ENCODE assay signal across 17 mouse cellular contexts in the genomic region with DNA sequence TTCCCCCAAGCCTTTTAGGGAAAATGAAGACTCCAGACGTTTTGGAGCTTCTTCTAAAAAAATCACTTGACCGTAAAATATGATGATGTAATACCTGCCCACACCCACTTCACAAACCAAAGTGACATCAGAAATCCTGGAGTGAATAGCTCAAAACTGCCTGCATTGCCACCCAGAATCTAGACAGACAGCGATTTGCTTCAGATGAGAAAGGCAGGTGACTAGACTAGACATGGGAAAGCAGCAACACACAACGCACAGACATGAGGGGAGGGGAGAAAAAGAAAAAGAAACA. TPM values are rescaled to one million over a fixed set of nuclear protein-coding genes. Genes with fewer than 3 reads are reported as not detected.
DNase-seq lines count a peak whose midpoint lies in the region; ATAC-seq lines count a peak whose summit lies in the region.
"Had no signal": no experiment of that assay in that cellular context is flagged by ENCODE, and none has a peak within 500 bp of the region (broad histone marks: within the 10 kb centered on the region; RNA-seq: fewer than 3 reads in every experiment).

No protein-coding gene starts in this region.

- no peaks in the 10 kb centered on the region for H3K36me3 ChIP-seq in midbrain, embryonic 12.5 days
- no peaks in the 10 kb centered on the region; the same call in 1 of the 2 replicates for H3K36me3 ChIP-seq in midbrain, embryonic 10.5 days
- no peaks in the 10 kb centered on the region for H3K36me3 ChIP-seq in hindbrain, embryonic 14.5 days (replicated peaks; ENCODE audit: control insufficient read depth, insufficient read depth)
- no peaks in the 10 kb centered on the region for H3K36me3 ChIP-seq in neural tube, embryonic 14.5 days (ENCODE audit: control insufficient read depth, insufficient read depth, low read length)
- H3K36me3 ChIP-seq in kidney, embryonic 16.5 days (ENCODE audit: insufficient read depth, low read length) = no peaks in the 10 kb centered on the region
- H3K36me3 ChIP-seq: heart, embryonic 15.5 days had no signal

- H3K9me3 ChIP-seq in midbrain, embryonic 12.5 days = no peaks in the 10 kb centered on the region
- H3K9me3 ChIP-seq in midbrain, embryonic 10.5 days (replicated peaks) = no peaks in the 10 kb centered on the region
- H3K9me3 ChIP-seq in hindbrain, embryonic 14.5 days (ENCODE audit: control insufficient read depth, low read length) = no peaks in the 10 kb centered on the region
- H3K9me3 ChIP-seq in neural tube, embryonic 14.5 days (ENCODE audit: control insufficient read depth, low read length) = no peaks in the 10 kb centered on the region
- no peaks in the 10 kb centered on the region for H3K9me3 ChIP-seq in kidney, embryonic 16.5 days (ENCODE audit: low read length)
- H3K9me3 ChIP-seq: heart, embryonic 15.5 days had no signal

- H3K27me3 ChIP-seq in midbrain, embryonic 12.5 days = no peaks in the 10 kb centered on the region
- H3K27me3 ChIP-seq in midbrain, embryonic 10.5 days (ENCODE audit: low read depth, poor library complexity, severe bottlenecking) = no peaks in the 10 kb centered on the region
- H3K27me3 ChIP-seq in hindbrain, embryonic 14.5 days (ENCODE audit: control insufficient read depth, insufficient read depth, low read length) = no peaks in the 10 kb centered on the region
- H3K27me3 ChIP-seq in neural tube, embryonic 14.5 days (ENCODE audit: control insufficient read depth, insufficient read depth, low read length) = no peaks in the 10 kb centered on the region
- H3K27me3 ChIP-seq in kidney, embryonic 16.5 days (ENCODE audit: insufficient read depth, low read length) = no peaks in the 10 kb centered on the region
- H3K27me3 ChIP-seq: heart, embryonic 15.5 days had no signal

- no peak overlapping the region for H3K4me3 ChIP-seq in midbrain, embryonic 12.5 days
- no peak overlapping the region for H3K4me3 ChIP-seq in midbrain, embryonic 10.5 days
- no peak overlapping the region for H3K4me3 ChIP-seq in hindbrain, embryonic 14.5 days (replicated peaks; ENCODE audit: low read length)
- no peak overlapping the region for H3K4me3 ChIP-seq in neural tube, embryonic 14.5 days (ENCODE audit: low read depth, low read length)
- no peak overlapping the region for H3K4me3 ChIP-seq in kidney, embryonic 16.5 days (ENCODE audit: low read length)
- H3K4me3 ChIP-seq: heart, embryonic 15.5 days had no signal

- H3K27ac ChIP-seq in midbrain, embryonic 12.5 days (replicated peaks) = peak overlapping the region; percentile 60; the same call in 1 of the 2 replicates
- no peak overlapping the region for H3K27ac ChIP-seq in midbrain, embryonic 10.5 days (replicated peaks)
- peak overlapping the region; percentile 70; the same call in 1 of the 2 replicates for H3K27ac ChIP-seq in hindbrain, embryonic 14.5 days
- peak overlapping the region; percentile 74 for H3K27ac ChIP-seq in neural tube, embryonic 14.5 days (ENCODE audit: low read depth, low read length)
- H3K27ac ChIP-seq in kidney, embryonic 16.5 days (ENCODE audit: low read length) = no peak overlapping the region
- H3K27ac ChIP-seq: heart, embryonic 15.5 days; kidney, postnatal 0 days; macrophage had no signal

- ATAC-seq in frontal cortex, adult (ENCODE audit: low TSS enrichment) = peak; percentile 25; the same call in 1 of the 2 replicates
- no peak for ATAC-seq in midbrain, embryonic 12.5 days (ENCODE audit: low FRiP score, low read depth)
- ATAC-seq in hindbrain, embryonic 14.5 days (ENCODE audit: low FRiP score) = no peak
- no peak for ATAC-seq in neural tube, embryonic 14.5 days (ENCODE audit: low read depth)
- ATAC-seq in kidney, embryonic 16.5 days (ENCODE audit: low FRiP score, low TSS enrichment) = no peak
- ATAC-seq: inflammation-experienced regulatory T-cells, adult 6 months had no signal

- peaks cover 17% of the 10 kb centered on the region for H3K4me1 ChIP-seq in midbrain, embryonic 12.5 days
- H3K4me1 ChIP-seq in midbrain, embryonic 10.5 days = peaks cover 10% of the 10 kb centered on the region
- H3K4me1 ChIP-seq in hindbrain, embryonic 14.5 days (replicated peaks; ENCODE audit: control insufficient read depth, insufficient read depth, low read length) = peaks cover 8% of the 10 kb centered on the region
- peaks cover 11% of the 10 kb centered on the region; the same call in 1 of the 2 replicates for H3K4me1 ChIP-seq in neural tube, embryonic 14.5 days (ENCODE audit: control insufficient read depth, insufficient read depth, low read length)
- peaks cover 14% of the 10 kb centered on the region; the same call in 1 of the 2 replicates for H3K4me1 ChIP-seq in kidney, embryonic 16.5 days (ENCODE audit: insufficient read depth, low read length)

- H3K4me2 ChIP-seq in midbrain, embryonic 12.5 days (replicated peaks) = no peak overlapping the region
- H3K4me2 ChIP-seq in hindbrain, embryonic 14.5 days (replicated peaks) = no peak overlapping the region
- no peak overlapping the region for H3K4me2 ChIP-seq in neural tube, embryonic 14.5 days (ENCODE audit: low read depth, low read length)
- no peak overlapping the region for H3K4me2 ChIP-seq in kidney, embryonic 16.5 days (replicated peaks; ENCODE audit: low read depth, low read length)
- H3K4me2 ChIP-seq: heart, embryonic 15.5 days had no signal

- WGBS in midbrain, embryonic 12.5 days = 72% methylated on average over 4 of the region's 4 CpGs
- WGBS in midbrain, embryonic 10.5 days = 81% methylated on average over 4 of the region's 4 CpGs
- 63% methylated on average over 4 of the region's 4 CpGs for WGBS in hindbrain, embryonic 14.5 days
- WGBS in neural tube, embryonic 14.5 days = 49% methylated on average over 4 of the region's 4 CpGs
- WGBS in kidney, embryonic 16.5 days = 63% methylated on average over 4 of the region's 4 CpGs

- H3K9ac ChIP-seq in midbrain, embryonic 12.5 days (replicated peaks) = no peak overlapping the region
- 0 out of 2 replicates have a peak overlapping the region, but pooled peaks have one; percentile 38 for H3K9ac ChIP-seq in hindbrain, embryonic 14.5 days
- H3K9ac ChIP-seq in neural tube, embryonic 14.5 days (replicated peaks; ENCODE audit: low read depth, low read length) = no peak overlapping the region
- no peak overlapping the region for H3K9ac ChIP-seq in kidney, embryonic 16.5 days (replicated peaks; ENCODE audit: low read length)
- H3K9ac ChIP-seq: heart, embryonic 15.5 days had no signal

- DNase-seq in frontal cortex, postnatal 36 days (ENCODE audit: low spot score in 2 of 2) = no peak
- DNase-seq in midbrain, embryonic 10.5 days (ENCODE audit: low spot score) = no peak
- no peak for DNase-seq in hindbrain, embryonic 14.5 days (ENCODE audit: low spot score)
- no peak for DNase-seq in adrenal gland, postnatal 36 days
- DNase-seq: cerebellum, postnatal 25 days; gastrocnemius, postnatal 36 days; liver; lung, adult 2 months; right cerebral cortex, postnatal 14 days had no signal

RNA-seq across cellular contexts. Expression of a gene that starts 10.7 kb away (rescaled TPM):
- 12.2 and 13.1 TPM in 2 replicates for polyA plus RNA-seq in midbrain, embryonic 12.5 days (2016; fragmentation: Nextera tagmentation; extraction: Ambion mirVana)
- 11.1 and 12.1 TPM in 2 replicates for polyA plus RNA-seq in midbrain, embryonic 10.5 days (2016; fragmentation: Nextera tagmentation; extraction: Ambion mirVana)
- 3.9 and 5.7 TPM in 2 replicates for polyA plus RNA-seq in hindbrain, embryonic 14.5 days (2014; fragmentation: Nextera tagmentation; extraction: Ambion mirVana)
- polyA plus RNA-seq in neural tube, embryonic 14.5 days (2014; fragmentation: Nextera tagmentation; extraction: Ambion mirVana) = 3.7 and 6.5 TPM in 2 replicates
- total RNA-seq in adrenal gland, postnatal 36 days (2021) = 10 to 100 TPM; 19.7 to 23.7 TPM
- polyA plus RNA-seq in kidney, embryonic 16.5 days (2015; fragmentation: Nextera tagmentation; extraction: Ambion mirVana) = 25.9 and 27.5 TPM in 2 replicates

Comparison
In these comparisons a context has a peak if more than half of its experiments do, and no peak if none do; other contexts are left out.
1. H3K27ac ChIP-seq: peak in midbrain, embryonic 12.5 days (single experiment), hindbrain, embryonic 14.5 days (single experiment) and neural tube, embryonic 14.5 days (single experiment); none in midbrain, embryonic 10.5 days (single experiment) and kidney, embryonic 16.5 days (single experiment).